Mouse (Mus musculus) limb, embryonic 12.5 days (tissue): ENCODE data around the gene Cpsf6. TPM values are rescaled to one million over a fixed set of nuclear protein-coding genes. Genes with fewer than 3 reads are reported as not detected.
A peak's percentile ranks its signal among the peaks of the same experiment; 100 is the strongest.

Experiments used
- ATAC-seq: fragments of 200-750 bp; cut with Nextera tagmentation; 2 replicates; pipeline ENCODE4 v1.8.0; 2017; ENCODE audit warnings: low read depth, moderate TSS enrichment; ENCODE audit not compliant: insufficient number of reproducible peaks, insufficient read depth, low FRiP score, low TSS enrichment
- H3K27ac ChIP-seq: fragments of 300-500 bp; sonication (generic); 2 replicates; pipeline ENCODE4 v1.5.1; 2016; ENCODE audit warnings: mild to moderate bottlenecking, moderate library complexity
- H3K27me3 ChIP-seq: fragments of 300-500 bp; sonication (generic); 2 replicates; pipeline ENCODE4 v1.6.1; 2016; ENCODE audit warnings: mild to moderate bottlenecking, moderate library complexity
- H3K36me3 ChIP-seq: fragments of 300-500 bp; sonication (generic); 2 replicates; pipeline ENCODE4 v1.6.1; 2016; ENCODE audit warnings: mild to moderate bottlenecking, moderate library complexity
- H3K4me1 ChIP-seq: fragments of 300-500 bp; sonication (generic); replicated peaks from 2 replicates; pipeline ENCODE4 v1.6.1; 2016
- H3K4me2 ChIP-seq: fragments of 300-500 bp; sonication (generic); 2 replicates; pipeline ENCODE4 v1.6.1; 2016; ENCODE audit warnings: mild to moderate bottlenecking, moderate library complexity
- H3K4me3 ChIP-seq: fragments of 300-500 bp; sonication (generic); replicated peaks from 2 replicates; pipeline ENCODE4 v1.5.1; 2016; ENCODE audit warnings: mild to moderate bottlenecking
- H3K9ac ChIP-seq: fragments of 300-500 bp; sonication (generic); replicated peaks from 2 replicates; pipeline ENCODE4 v1.6.1; 2016; ENCODE audit warnings: mild to moderate bottlenecking, moderate library complexity
- H3K9me3 ChIP-seq: fragments of 300-500 bp; sonication (generic); 2 replicates; pipeline ENCODE4 v1.6.1; 2016; ENCODE audit warnings: mild to moderate bottlenecking, moderate library complexity
- WGBS: fragments of 180-500 bp; shearing (Covaris S2); methylation state at CpG from one replicate; pipeline ENCODE4 v1.1.7; 2016; 5-methylcytosine and 5-hydroxymethylcytosine counted together
- polyA plus RNA-seq: library from polyadenylated mRNA; unstranded; fragments of >200 nt; fragmentation: Nextera tagmentation; extraction: Ambion mirVana; gene quantifications from 2 replicates; pipeline ENCODE4 v1.2.1, GENCODE M21; 2016

Gene Cpsf6
- polyA plus RNA-seq, 1 experiment from 2014 or later = 231 TPM

- Histone ChIP-seq H3K36me3 (peaks cover 21% of the 10 kb centered on the region), H3K4me1 (no peaks in the 10 kb centered on the region), H3K27ac (peak overlapping the region; percentile 37; the same call in 1 of the 2 replicates), H3K4me2 (no peak overlapping the region), H3K4me3 (no peak overlapping the region), H3K9ac (no peak overlapping the region), H3K27me3 (no peaks in the 10 kb centered on the region), H3K9me3 (no peaks in the 10 kb centered on the region)
- WGBS = 86% methylated on average over 4 of the region's 4 CpGs
- ATAC-seq = no peak
Observed at GRCm38 (mm10) chr10:117343000-117343399, 36.8 kb downstream of the Cpsf6 start.

- 73% methylated on average over 2 of the region's 2 CpGs for WGBS
- Histone ChIP-seq H3K9ac (no peak overlapping the region), H3K36me3 (peaks cover 21% of the 10 kb centered on the region)
Observed at GRCm38 (mm10) chr10:117342406-117342805, 37.4 kb downstream of the Cpsf6 start.

GRCm38 (mm10) chr10:117341029-117341428 is 38.8 kb downstream of the Cpsf6 start:
- peaks cover 12% of the 10 kb centered on the region; the same call in 1 of the 2 replicates for H3K36me3 ChIP-seq
- H3K9me3 ChIP-seq = no peaks in the 10 kb centered on the region
- no peak overlapping the region for H3K4me3 ChIP-seq
- no peak overlapping the region for H3K9ac ChIP-seq
- H3K27me3 ChIP-seq = no peaks in the 10 kb centered on the region
- H3K4me2 ChIP-seq = no peak overlapping the region
- WGBS = 89% methylated on average over 4 of the region's 4 CpGs
- ATAC-seq = no peak
- H3K27ac ChIP-seq = no peak overlapping the region
- no peaks in the 10 kb centered on the region for H3K4me1 ChIP-seq

More at GRCm38 (mm10) chr10:117342406-117342805, 37.4 kb downstream of the Cpsf6 start:
- Histone ChIP-seq H3K27me3 (no peaks in the 10 kb centered on the region), H3K4me2 (no peak overlapping the region), H3K4me1 (no peaks in the 10 kb centered on the region), H3K27ac (peak overlapping the region; percentile 37; the same call in 1 of the 2 replicates), H3K4me3 (no peak overlapping the region), H3K9me3 (no peaks in the 10 kb centered on the region)
- ATAC-seq = no peak

GRCm38 (mm10) chr10:117339241-117339640 is 40.6 kb downstream of the Cpsf6 start:
- no peaks in the 10 kb centered on the region for H3K27me3 ChIP-seq
- peaks cover 11% of the 10 kb centered on the region; the same call in 1 of the 2 replicates for H3K36me3 ChIP-seq
- no peak overlapping the region for H3K27ac ChIP-seq
- 84% methylated on average over 7 of the region's 7 CpGs for WGBS
- H3K4me3 ChIP-seq = no peak overlapping the region
- H3K9me3 ChIP-seq = no peaks in the 10 kb centered on the region
- H3K9ac ChIP-seq = no peak overlapping the region
- no peaks in the 10 kb centered on the region for H3K4me1 ChIP-seq
- ATAC-seq = no peak
- no peak overlapping the region for H3K4me2 ChIP-seq

GRCm38 (mm10) chr10:117337946-117338345 is 41.9 kb downstream of the Cpsf6 start:
- H3K4me1 ChIP-seq = no peaks in the 10 kb centered on the region
- H3K27me3 ChIP-seq = no peaks in the 10 kb centered on the region
- H3K4me3 ChIP-seq = no peak overlapping the region
- no peak overlapping the region for H3K27ac ChIP-seq
- no peaks in the 10 kb centered on the region for H3K36me3 ChIP-seq
- ATAC-seq = no peak
- no peaks in the 10 kb centered on the region for H3K9me3 ChIP-seq
- H3K4me2 ChIP-seq = no peak overlapping the region
- H3K9ac ChIP-seq = no peak overlapping the region

- Histone ChIP-seq H3K9ac (no peak overlapping the region), H3K4me2 (no peak overlapping the region), H3K36me3 (no peaks in the 10 kb centered on the region), H3K9me3 (no peaks in the 10 kb centered on the region), H3K4me1 (no peaks in the 10 kb centered on the region), H3K4me3 (no peak overlapping the region), H3K27me3 (no peaks in the 10 kb centered on the region), H3K27ac (no peak overlapping the region)
- ATAC-seq = no peak
- WGBS = 43% methylated on average over 4 of the region's 4 CpGs
Observed at GRCm38 (mm10) chr10:117335649-117336048, 44.2 kb downstream of the Cpsf6 start.

- H3K4me3 ChIP-seq = no peak overlapping the region
- H3K4me1 ChIP-seq = no peaks in the 10 kb centered on the region
- no peaks in the 10 kb centered on the region for H3K9me3 ChIP-seq
- ATAC-seq = no peak
- no peak overlapping the region for H3K4me2 ChIP-seq
- H3K9ac ChIP-seq = no peak overlapping the region
- H3K27me3 ChIP-seq = no peaks in the 10 kb centered on the region
- WGBS = 85% methylated on average over 5 of the region's 5 CpGs
- H3K36me3 ChIP-seq = no peaks in the 10 kb centered on the region
- H3K27ac ChIP-seq = no peak overlapping the region
Observed at GRCm38 (mm10) chr10:117330521-117330920, 49.3 kb downstream of the Cpsf6 start.

GRCm38 (mm10) chr10:117323782-117324181 is 56.0 kb downstream of the Cpsf6 start:
- H3K9ac ChIP-seq = no peak overlapping the region
- H3K4me3 ChIP-seq = no peak overlapping the region
- ATAC-seq = no peak
- no peaks in the 10 kb centered on the region for H3K27me3 ChIP-seq
- no peak overlapping the region for H3K4me2 ChIP-seq
- no peaks in the 10 kb centered on the region for H3K9me3 ChIP-seq
- no peaks in the 10 kb centered on the region for H3K4me1 ChIP-seq
- no peak overlapping the region for H3K27ac ChIP-seq
- H3K36me3 ChIP-seq = no peaks in the 10 kb centered on the region
- 91% methylated on average over 7 of the region's 7 CpGs for WGBS

GRCm38 (mm10) chr10:117322630-117323029 is 57.2 kb downstream of the Cpsf6 start:
- H3K4me3 ChIP-seq = no peak overlapping the region
- no peaks in the 10 kb centered on the region for H3K27me3 ChIP-seq
- no peaks in the 10 kb centered on the region for H3K9me3 ChIP-seq
- no peaks in the 10 kb centered on the region for H3K4me1 ChIP-seq
- no peak overlapping the region for H3K9ac ChIP-seq
- H3K4me2 ChIP-seq = no peak overlapping the region
- no peaks in the 10 kb centered on the region for H3K36me3 ChIP-seq
- ATAC-seq = no peak
- 95% methylated on average over 5 of the region's 5 CpGs for WGBS
- H3K27ac ChIP-seq = no peak overlapping the region

GRCm38 (mm10) chr10:117320571-117320981 is 59.2 kb downstream of the Cpsf6 start:
- H3K4me2 ChIP-seq = no peak overlapping the region
- H3K36me3 ChIP-seq = no peaks in the 10 kb centered on the region
- no peak overlapping the region for H3K9ac ChIP-seq
- no peaks in the 10 kb centered on the region for H3K9me3 ChIP-seq
- H3K27me3 ChIP-seq = no peaks in the 10 kb centered on the region
- H3K4me3 ChIP-seq = no peak overlapping the region
- H3K27ac ChIP-seq = no peak overlapping the region
- WGBS = 86% methylated on average over 3 of the region's 3 CpGs
- no peak for ATAC-seq
- no peaks in the 10 kb centered on the region for H3K4me1 ChIP-seq

GRCm38 (mm10) chr10:117316391-117316790 is 63.4 kb downstream of the Cpsf6 start:
- Histone ChIP-seq H3K36me3 (no peaks in the 10 kb centered on the region), H3K4me3 (no peak overlapping the region), H3K4me1 (no peaks in the 10 kb centered on the region), H3K9ac (no peak overlapping the region), H3K4me2 (no peak overlapping the region), H3K27me3 (no peaks in the 10 kb centered on the region), H3K27ac (no peak overlapping the region), H3K9me3 (no peaks in the 10 kb centered on the region)
- no peak for ATAC-seq
- 88% methylated on average over 11 of the region's 11 CpGs for WGBS

GRCm38 (mm10) chr10:117313133-117313532 is 66.7 kb downstream of the Cpsf6 start:
- Histone ChIP-seq H3K36me3 (no peaks in the 10 kb centered on the region), H3K27ac (no peak overlapping the region), H3K27me3 (no peaks in the 10 kb centered on the region), H3K4me2 (no peak overlapping the region), H3K4me1 (no peaks in the 10 kb centered on the region), H3K9me3 (no peaks in the 10 kb centered on the region), H3K4me3 (no peak overlapping the region), H3K9ac (no peak overlapping the region)
- 89% methylated on average over 2 of the region's 2 CpGs for WGBS
- ATAC-seq = no peak
